Mouse (Mus musculus): ENCODE results near the gene Ano2.

Ano2 gene

GRCm38 (mm10) chr6:126048206-126048605, 358.0 kb downstream of the Ano2 start:
- no peak for DNase-seq (ENCODE audit: low read depth, low spot score)

DNA sequence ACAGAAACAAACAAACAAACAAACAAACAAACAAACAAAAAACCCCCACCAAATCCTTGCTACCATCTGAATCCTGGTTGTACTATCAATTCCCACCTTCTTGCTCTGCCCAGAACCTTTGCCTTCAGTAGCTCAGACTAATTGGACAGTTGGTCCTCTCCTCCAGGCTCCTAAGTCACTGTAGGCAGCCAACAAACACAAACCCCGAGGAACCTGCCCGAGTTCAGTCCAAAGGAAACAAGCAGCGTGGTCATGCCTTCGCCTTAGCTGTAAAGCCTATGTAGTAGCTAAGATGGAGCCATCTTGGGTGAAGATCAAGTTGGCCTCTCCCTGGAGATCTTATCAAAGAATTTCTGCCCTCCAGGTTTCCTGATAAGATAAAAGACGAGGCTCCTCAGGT, 362.9 kb downstream of the Ano2 start:
- no peak for DNase-seq (ENCODE audit: low read depth, low spot score)

- DNase-seq (ENCODE audit: low read depth, low spot score) = no peak
Observed at GRCm38 (mm10) chr6:126057706-126058105, 367.5 kb downstream of the Ano2 start.

- no peak for DNase-seq (ENCODE audit: low read depth, low spot score)
Observed at GRCm38 (mm10) chr6:126080531-126080930, 390.3 kb downstream of the Ano2 start.

GRCm38 (mm10) chr6:126086321-126086950, 396.2 kb downstream of the Ano2 start:
- DNase-seq (ENCODE audit: low read depth, low spot score) = no peak

GRCm38 (mm10) chr6:126088489-126089265, 398.5 kb downstream of the Ano2 start:
- no peak for DNase-seq (ENCODE audit: low read depth, low spot score)
